Mouse (Mus musculus) olfactory bulb, adult 2 months (tissue): ENCODE measurements around the gene Sgsh. TPM values are rescaled to one million over a fixed set of nuclear protein-coding genes. Genes with fewer than 3 reads are reported as not detected.

Experiments used
- H3K27ac ChIP-seq: fragments of 200-500 bp; 2 replicates; pipeline ENCODE4 v1.5.1; 2012; ENCODE audit warnings: low read depth, low read length; ENCODE audit not compliant: insufficient read depth
- H3K4me1 ChIP-seq: fragments of 200-500 bp; 2 replicates; pipeline ENCODE4 v1.6.1; 2012; ENCODE audit warnings: low read length; ENCODE audit not compliant: control insufficient read depth, insufficient read depth
- H3K4me3 ChIP-seq: fragments of 200-500 bp; 2 replicates; pipeline ENCODE4 v1.5.1; 2012; ENCODE audit warnings: mild to moderate bottlenecking, low read depth, low read length, moderate library complexity; ENCODE audit not compliant: insufficient read depth
- CTCF ChIP-seq: fragments of 200-500 bp; IDR thresholded peaks from 2 replicates; pipeline ENCODE4 v1.5.1; 2012; ENCODE audit warnings: low read depth, mild to moderate bottlenecking, low read length, moderate library complexity; ENCODE audit not compliant: insufficient read depth
- POLR2A ChIP-seq: fragments of 200-500 bp; IDR thresholded peaks from 2 replicates; pipeline ENCODE4 v1.6.1; 2012; ENCODE audit warnings: mild to moderate bottlenecking, low read depth, low read length, moderate library complexity; ENCODE audit not compliant: insufficient read depth
- WGBS: fragments of 180-500 bp; shearing (Covaris S2); methylation state at CpG from one replicate; pipeline ENCODE4 v1.1.7; 2018; 5-methylcytosine and 5-hydroxymethylcytosine counted together
- polyA plus RNA-seq: library from polyadenylated mRNA; stranded (reverse); fragments of >200 nt; gene quantifications from 2 replicates; pipeline ENCODE4 v1.2.4, GENCODE M21; 2012; ENCODE audit warnings: low replicate concordance; ENCODE audit not compliant: missing spikeins, insufficient read depth, insufficient read length

Sgsh gene
- polyA plus RNA-seq, 1 experiment, result not detected

- Histone ChIP-seq H3K27ac (peak overlapping the region; percentile 42; the same call in 1 of the 2 replicates), H3K4me1 (peaks cover 14% of the 10 kb centered on the region), H3K4me3 (peak overlapping the region; percentile 61)
- TF ChIP-seq POLR2A, result no peak
- TF ChIP-seq CTCF, result no peak
- WGBS, result 12% methylated on average over 23 of the region's 23 CpGs
These were observed 416 bp downstream of the Sgsh start for GRCm38 (mm10) chr11:119354798-119355442.

DNA sequence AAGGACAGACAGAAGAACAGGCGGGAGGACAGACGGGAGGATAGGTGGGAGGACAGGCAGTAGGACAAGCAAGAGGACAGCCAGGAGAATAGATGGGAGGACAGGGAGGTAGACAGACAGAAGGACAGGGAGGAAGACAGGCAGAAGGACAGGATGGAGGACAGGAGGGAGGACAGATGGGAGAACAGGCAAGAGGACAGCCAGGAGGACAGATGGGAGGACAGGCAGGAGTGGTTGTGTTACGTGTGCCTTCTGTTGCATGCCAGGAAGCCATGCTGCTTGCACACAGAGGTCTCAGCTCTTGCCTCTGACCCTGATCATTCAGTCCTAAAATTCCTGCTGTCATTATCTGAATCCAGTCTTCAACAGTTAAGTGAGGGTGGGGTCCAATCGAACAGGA lies 1.4 kb downstream of the Sgsh start:
- TF ChIP-seq CTCF (no peak), POLR2A (no peak)
- 91% methylated on average over 4 of the region's 4 CpGs for WGBS
- no peak overlapping the region for H3K27ac ChIP-seq
- H3K4me3 ChIP-seq, result no peak overlapping the region
- H3K4me1 ChIP-seq, result peaks cover 14% of the 10 kb centered on the region

DNA sequence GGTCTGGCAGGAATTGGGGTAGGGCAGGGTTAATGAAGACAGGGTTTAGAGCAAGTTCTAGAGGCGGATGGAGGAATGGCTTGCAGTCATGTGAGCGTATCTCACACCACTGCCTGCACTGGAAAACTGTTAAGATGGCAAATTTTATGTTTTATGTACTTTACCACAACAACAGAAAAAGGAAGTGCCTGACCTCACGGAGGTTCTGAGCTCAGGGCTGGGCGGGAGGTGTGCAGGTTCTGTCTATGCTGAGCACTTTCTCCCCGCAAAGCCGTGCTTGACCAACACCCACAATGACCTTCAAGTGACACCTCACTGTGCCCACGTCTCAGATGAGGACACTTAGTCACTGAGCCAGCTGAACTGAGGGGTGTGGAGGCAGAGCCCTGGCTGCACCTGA lies 3.2 kb downstream of the Sgsh start:
- Histone ChIP-seq H3K27ac (no peak overlapping the region), H3K4me1 (peaks cover 14% of the 10 kb centered on the region), H3K4me3 (no peak overlapping the region)
- 83% methylated on average over 7 of the region's 7 CpGs for WGBS
- TF ChIP-seq CTCF, result no peak
- no peak for TF ChIP-seq POLR2A

DNA sequence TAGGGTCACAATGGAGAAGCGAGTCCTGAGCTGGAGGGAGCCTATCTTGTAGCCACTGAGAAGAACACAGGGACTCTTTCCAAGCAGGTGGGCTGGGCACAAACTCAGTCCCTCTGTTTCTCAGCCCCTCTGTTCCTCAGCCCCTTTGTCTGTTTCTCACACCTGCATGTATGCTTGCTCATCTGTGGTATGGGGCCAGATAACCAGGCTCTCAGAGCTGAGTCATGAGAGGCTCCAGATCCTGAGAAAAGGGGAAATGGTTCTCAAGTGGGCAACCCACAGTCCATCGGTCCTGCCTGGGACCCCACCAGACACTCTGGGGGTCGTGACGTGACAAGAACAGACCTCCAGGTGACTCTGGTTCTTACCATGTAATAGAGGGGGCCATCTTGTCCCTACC lies 8.2 kb downstream of the Sgsh start:
- 94% methylated on average over 4 of the region's 4 CpGs for whole genome bisulfite sequencing
- TF ChIP-seq POLR2A (no peak), CTCF (no peak)
- Histone ChIP-seq H3K4me3 (no peak overlapping the region), H3K27ac (no peak overlapping the region), H3K4me1 (peaks cover 9% of the 10 kb centered on the region; the same call in 1 of the 2 replicates)

DNA sequence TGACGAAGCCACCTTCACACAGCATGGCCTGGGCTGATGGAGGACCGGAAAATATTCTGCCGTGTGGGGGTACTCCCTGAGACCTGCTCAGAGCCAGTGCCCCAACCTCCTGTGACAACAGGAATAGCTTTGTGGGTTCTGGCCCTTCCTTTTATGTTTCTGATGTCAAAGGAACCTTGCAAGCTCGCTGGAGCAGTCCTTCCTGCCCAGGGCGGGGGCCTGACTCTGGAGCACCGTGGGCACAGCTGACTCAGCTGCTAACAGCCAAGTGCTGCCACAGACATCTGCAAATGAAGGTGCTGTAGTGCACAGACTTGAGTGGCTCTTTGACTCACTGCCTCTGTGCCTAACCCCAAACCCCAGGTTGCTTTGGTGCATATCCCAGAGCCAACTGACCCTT lies 10.5 kb downstream of the Sgsh start:
- Histone ChIP-seq H3K4me1 (peaks cover 9% of the 10 kb centered on the region; the same call in 1 of the 2 replicates), H3K4me3 (no peak overlapping the region), H3K27ac (no peak overlapping the region)
- 61% methylated on average over 6 of the region's 6 CpGs for WGBS
- TF ChIP-seq POLR2A (no peak), CTCF (no peak)

DNA sequence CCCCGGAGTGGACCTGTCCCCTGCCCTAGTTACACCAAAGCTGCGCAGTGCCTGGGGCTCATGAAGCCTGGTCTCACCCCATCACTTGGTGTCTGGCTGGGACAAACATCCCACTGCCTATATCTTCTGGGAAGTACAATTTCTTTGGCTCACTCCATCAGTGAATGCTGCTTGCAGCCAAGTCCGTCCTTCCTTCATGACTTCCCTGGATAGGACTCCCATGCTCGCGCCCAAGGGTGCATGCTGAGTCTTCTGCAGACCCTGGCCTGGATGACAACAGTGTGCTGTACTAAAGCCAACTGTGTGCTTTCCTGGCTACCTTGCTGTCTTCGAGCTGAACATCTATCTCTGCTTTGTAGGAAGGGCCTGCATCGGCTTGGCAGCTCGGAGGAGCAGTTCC lies 11.2 kb downstream of the Sgsh start:
- TF ChIP-seq POLR2A, result no peak
- TF ChIP-seq CTCF, result no peak
- Histone ChIP-seq H3K27ac (no peak overlapping the region), H3K4me3 (no peak overlapping the region), H3K4me1 (peaks cover 9% of the 10 kb centered on the region; the same call in 1 of the 2 replicates)
- WGBS, result 87% methylated on average over 8 of the region's 8 CpGs

GRCm38 (mm10) chr11:119339637-119340036 lies 15.7 kb downstream of the Sgsh start:
- TF ChIP-seq POLR2A (no peak), CTCF (no peak)
- WGBS, result 6% methylated on average over 5 of the region's 5 CpGs
- H3K27ac ChIP-seq, result no peak overlapping the region
- peaks cover 4% of the 10 kb centered on the region; the same call in 1 of the 2 replicates for H3K4me1 ChIP-seq
- H3K4me3 ChIP-seq, result no peak overlapping the region

GRCm38 (mm10) chr11:119339179-119339578 lies 16.2 kb downstream of the Sgsh start:
- TF ChIP-seq CTCF, result no peak
- TF ChIP-seq POLR2A, result no peak
- Histone ChIP-seq H3K27ac (no peak overlapping the region), H3K4me1 (no peaks in the 10 kb centered on the region), H3K4me3 (no peak overlapping the region)
- 54% methylated on average over 5 of the region's 5 CpGs for WGBS

GRCm38 (mm10) chr11:119338271-119339059 lies 16.9 kb downstream of the Sgsh start:
- TF ChIP-seq POLR2A (no peak), CTCF (no peak)
- Histone ChIP-seq H3K4me1 (no peaks in the 10 kb centered on the region), H3K4me3 (no peak overlapping the region), H3K27ac (no peak overlapping the region)
- WGBS, result 78% methylated on average over 10 of the region's 10 CpGs

- WGBS, result 56% methylated on average over 3 of the region's 3 CpGs
- TF ChIP-seq CTCF (no peak), POLR2A (no peak)
These were observed 23.4 kb downstream of the Sgsh start for GRCm38 (mm10) chr11:119331970-119332369.

More at GRCm38 (mm10) chr11:119331970-119332369, 23.4 kb downstream of the Sgsh start:
- no peak overlapping the region for H3K27ac ChIP-seq
- H3K4me1 ChIP-seq, result no peaks in the 10 kb centered on the region
- H3K4me3 ChIP-seq, result no peak overlapping the region
